Comparison of ENCODE assay signal across 21 mouse cellular contexts in the genomic region with DNA sequence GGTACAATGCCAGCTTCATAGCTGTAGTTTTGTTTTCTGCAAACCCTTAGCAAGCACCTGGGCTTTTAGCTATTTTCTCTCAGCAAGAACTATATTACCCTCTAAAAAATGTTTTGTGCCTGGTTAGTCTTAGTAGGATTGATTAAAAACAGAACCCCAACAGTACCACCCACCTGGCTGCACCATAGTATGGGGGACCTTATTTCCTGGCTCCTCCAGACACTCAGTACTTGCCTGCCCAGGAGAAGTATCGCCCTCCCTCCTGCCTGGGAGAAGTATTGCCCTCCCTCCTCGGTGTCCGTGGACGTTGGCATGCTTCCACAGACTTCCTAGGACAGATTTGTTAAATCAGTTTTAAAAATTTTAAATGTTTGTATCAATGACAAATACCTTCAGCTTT.
"Had no signal": no experiment of that assay in that cellular context is flagged by ENCODE, and none has a peak within 500 bp of the region (broad histone marks: within the 10 kb centered on the region; RNA-seq: fewer than 3 reads in every experiment).

No protein-coding gene starts in this region.

- H3K4me2 ChIP-seq: lung, embryonic 15.5 days; midbrain, embryonic 12.5 days; neural tube, embryonic 13.5 days; neural tube, embryonic 15.5 days had no signal

- H3K4me3 ChIP-seq: lung, embryonic 15.5 days; midbrain, embryonic 10.5 days; midbrain, embryonic 12.5 days; myocyte; neural tube, embryonic 13.5 days; neural tube, embryonic 15.5 days had no signal

- ATAC-seq: liver, postnatal 0 days; lung, postnatal 0 days; midbrain, embryonic 16.5 days had no signal

- H3K9ac ChIP-seq: liver, postnatal 0 days; lung, embryonic 15.5 days; midbrain, embryonic 12.5 days; neural tube, embryonic 13.5 days; neural tube, embryonic 15.5 days had no signal

- H3K36me3 ChIP-seq: lung, embryonic 15.5 days; midbrain, embryonic 10.5 days; midbrain, embryonic 12.5 days; neural tube, embryonic 13.5 days; neural tube, embryonic 15.5 days had no signal

- DNase-seq: liver, postnatal 0 days; lung, adult 2 months; lung, postnatal 14 days; lung, postnatal 4 days; midbrain, embryonic 14.5 days; retina, postnatal 1 day; right cerebral cortex, adult 18-20 months; right cerebral cortex, postnatal 25 days; right cerebral cortex, postnatal 4 days; spleen, adult 18-20 months; thymus, adult 2 months; thymus, postnatal 25 days; thymus, postnatal 4 days had no signal

- H3K4me1 ChIP-seq: lung, embryonic 15.5 days; midbrain, embryonic 10.5 days; midbrain, embryonic 12.5 days; neural tube, embryonic 13.5 days; neural tube, embryonic 15.5 days had no signal

- H3K9me3 ChIP-seq: lung, embryonic 15.5 days; midbrain, embryonic 10.5 days; midbrain, embryonic 12.5 days; neural tube, embryonic 13.5 days; neural tube, embryonic 15.5 days had no signal

- H3K27me3 ChIP-seq: lung, embryonic 15.5 days; midbrain, embryonic 12.5 days; neural tube, embryonic 13.5 days; neural tube, embryonic 15.5 days had no signal

- H3K27ac ChIP-seq: lung, embryonic 15.5 days; midbrain, embryonic 10.5 days; midbrain, embryonic 12.5 days; neural tube, embryonic 13.5 days; neural tube, embryonic 15.5 days had no signal
